Mouse (Mus musculus) hindbrain, postnatal 0 days (tissue): Measurements from ENCODE around the gene Kmo. TPM values are rescaled to one million over a fixed set of nuclear protein-coding genes. Genes with fewer than 3 reads are reported as not detected.

ENCODE experiments used
- ATAC-seq: fragments of 200-750 bp; cut with Nextera tagmentation; 2 replicates; pipeline ENCODE4 v1.8.0; 2017; ENCODE audit warnings: mild to moderate bottlenecking, moderate TSS enrichment, moderate library complexity
- DNase-seq: peaks from one replicate; pipeline ENCODE4 v3.0.0-alpha.2; 2015; ENCODE audit warnings: low spot score
- H3K27ac ChIP-seq: fragments of 300-500 bp; sonication (generic); 2 replicates; pipeline ENCODE4 v1.5.1; 2014; ENCODE audit warnings: mild to moderate bottlenecking
- H3K27me3 ChIP-seq: fragments of 300-500 bp; sonication (generic); 2 replicates; pipeline ENCODE4 v1.6.1; 2014; ENCODE audit warnings: low read length, mixed read lengths; ENCODE audit not compliant: insufficient read depth
- H3K36me3 ChIP-seq: fragments of 300-500 bp; sonication (generic); 2 replicates; pipeline ENCODE4 v1.6.1; 2014; ENCODE audit warnings: low read length, mixed read lengths; ENCODE audit not compliant: insufficient read depth
- H3K4me1 ChIP-seq: fragments of 300-500 bp; sonication (generic); 2 replicates; pipeline ENCODE4 v1.6.1; 2014; ENCODE audit warnings: antibody characterized with exemption, low read length, mixed read lengths; ENCODE audit not compliant: insufficient read depth
- H3K4me2 ChIP-seq: fragments of 300-500 bp; sonication (generic); 2 replicates; pipeline ENCODE4 v1.6.1; 2014; ENCODE audit warnings: low read depth, mild to moderate bottlenecking, low read length, moderate library complexity, mixed read lengths
- H3K4me3 ChIP-seq: fragments of 300-500 bp; sonication (generic); 2 replicates; pipeline ENCODE4 v1.5.1; 2014; ENCODE audit warnings: low read length
- H3K9ac ChIP-seq: fragments of 300-500 bp; sonication (generic); replicated peaks from 2 replicates; pipeline ENCODE4 v1.6.1; 2014; ENCODE audit warnings: mild to moderate bottlenecking, low read length, moderate library complexity, mixed read lengths
- H3K9me3 ChIP-seq: fragments of 300-500 bp; sonication (generic); 2 replicates; pipeline ENCODE4 v1.6.1; 2016; ENCODE audit warnings: low read length, mixed read lengths
- CTCF ChIP-seq: IDR thresholded peaks from 2 replicates; pipeline ENCODE4 v1.5.1; 2016; ENCODE audit warnings: antibody characterized with exemption, control low read depth, low read depth
- WGBS: fragments of 180-500 bp; shearing (Covaris S2); extraction: QIAGEN DNeasy Blood & Tissue Kit; methylation state at CpG from one replicate; pipeline ENCODE4 v1.1.7; 2014; 5-methylcytosine and 5-hydroxymethylcytosine counted together
- polyA plus RNA-seq: library from polyadenylated mRNA; unstranded; fragments of >200 nt; fragmentation: Nextera tagmentation; extraction: Ambion mirVana; gene quantifications from 2 replicates; pipeline ENCODE4 v1.2.1, GENCODE M21; 2015
- total RNA-seq: library from RNA; depleted of rRNA; stranded (reverse); fragments of >200 nt; gene quantifications from 2 replicates; pipeline ENCODE4 v1.2.3, GENCODE M21; 2014

Gene Kmo
- total and polyA plus RNA-seq, 2 experiments from 2014 or later, result 0.08 to 0.21 TPM

DNA sequence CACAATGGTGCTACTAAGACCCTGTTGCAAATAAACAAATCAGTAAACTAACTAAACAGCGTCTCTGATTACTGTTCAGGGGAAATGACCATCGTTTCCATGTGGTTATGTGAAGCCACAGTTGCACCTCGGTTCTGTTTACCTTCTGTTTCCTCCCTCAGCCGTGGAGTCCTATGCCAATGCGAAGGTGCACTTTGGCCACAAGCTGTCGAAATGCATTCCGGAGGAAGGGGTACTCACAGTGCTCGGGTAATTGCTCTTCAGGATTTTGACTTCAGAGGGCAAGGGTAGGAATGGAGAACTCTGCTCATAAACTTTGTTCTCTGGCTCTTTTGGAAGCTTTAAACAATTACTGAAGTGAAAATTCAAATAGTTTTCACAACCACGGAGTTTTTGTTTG lies 26.8 kb downstream of the Kmo start:
- no peak for DNase-seq
- Histone ChIP-seq H3K4me2 (no peak overlapping the region), H3K36me3 (no peaks in the 10 kb centered on the region), H3K9ac (no peak overlapping the region), H3K9me3 (no peaks in the 10 kb centered on the region), H3K4me1 (no peaks in the 10 kb centered on the region), H3K27me3 (no peaks in the 10 kb centered on the region), H3K27ac (no peak overlapping the region), H3K4me3 (no peak overlapping the region)
- WGBS, result 80% methylated on average over 9 of the region's 9 CpGs
- TF ChIP-seq CTCF, result no peak
- no peak for ATAC-seq

DNA sequence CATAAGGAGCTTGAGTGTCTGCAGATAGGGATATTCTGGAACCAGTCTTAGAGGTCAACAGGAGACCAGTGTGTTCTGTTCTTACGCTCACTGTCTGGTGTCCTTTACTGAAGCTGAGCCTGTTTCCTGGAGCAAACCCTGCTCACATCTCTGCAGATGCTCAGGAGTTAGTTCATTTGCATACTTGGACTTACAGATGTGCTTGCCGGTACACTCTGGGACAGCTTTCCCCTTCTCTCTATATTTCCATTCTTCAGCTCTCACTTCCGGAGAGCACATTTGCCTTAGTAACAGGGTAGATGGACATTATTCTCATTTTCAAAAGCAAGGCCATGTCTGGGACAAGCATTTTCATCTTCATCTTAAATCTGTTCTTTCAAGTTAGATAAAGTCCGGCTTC lies 28.4 kb downstream of the Kmo start:
- no peak overlapping the region for H3K4me2 ChIP-seq
- TF ChIP-seq CTCF, result no peak
- H3K9ac ChIP-seq, result no peak overlapping the region
- ATAC-seq (no peak), DNase-seq (no peak)
- H3K36me3 ChIP-seq, result no peaks in the 10 kb centered on the region
- H3K27ac ChIP-seq, result no peak overlapping the region
- no peaks in the 10 kb centered on the region for H3K9me3 ChIP-seq
- WGBS, result 95% methylated on average over 4 of the region's 4 CpGs
- no peaks in the 10 kb centered on the region for H3K27me3 ChIP-seq
- no peak overlapping the region for H3K4me3 ChIP-seq
- H3K4me1 ChIP-seq, result no peaks in the 10 kb centered on the region

DNA sequence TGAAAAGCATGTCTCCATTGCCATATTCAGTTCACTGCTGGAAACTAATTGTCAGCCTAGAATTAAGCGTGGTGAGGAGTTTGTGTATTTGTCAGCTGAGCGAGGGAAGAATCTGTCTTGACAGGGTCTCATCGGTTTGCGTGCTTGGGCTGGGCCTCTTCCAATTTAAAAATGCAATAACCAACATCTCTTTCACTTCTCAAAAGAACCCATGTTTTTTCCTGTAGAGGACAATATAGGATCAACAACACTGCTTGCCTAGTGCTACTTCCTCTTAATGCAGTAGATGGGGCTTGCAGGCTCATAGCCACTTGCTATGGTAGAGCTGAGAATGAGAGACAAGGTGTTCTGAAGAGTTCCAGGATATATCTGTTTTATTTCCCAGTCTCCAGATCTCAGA lies 39.7 kb downstream of the Kmo start:
- Histone ChIP-seq H3K27ac (no peak overlapping the region), H3K4me2 (no peak overlapping the region), H3K9ac (no peak overlapping the region), H3K36me3 (no peaks in the 10 kb centered on the region), H3K27me3 (no peaks in the 10 kb centered on the region), H3K4me3 (no peak overlapping the region), H3K4me1 (no peaks in the 10 kb centered on the region), H3K9me3 (no peaks in the 10 kb centered on the region)
- 93% methylated on average over 4 of the region's 4 CpGs for WGBS
- no peak for DNase-seq
- ATAC-seq, result no peak
- no peak for TF ChIP-seq CTCF

DNA sequence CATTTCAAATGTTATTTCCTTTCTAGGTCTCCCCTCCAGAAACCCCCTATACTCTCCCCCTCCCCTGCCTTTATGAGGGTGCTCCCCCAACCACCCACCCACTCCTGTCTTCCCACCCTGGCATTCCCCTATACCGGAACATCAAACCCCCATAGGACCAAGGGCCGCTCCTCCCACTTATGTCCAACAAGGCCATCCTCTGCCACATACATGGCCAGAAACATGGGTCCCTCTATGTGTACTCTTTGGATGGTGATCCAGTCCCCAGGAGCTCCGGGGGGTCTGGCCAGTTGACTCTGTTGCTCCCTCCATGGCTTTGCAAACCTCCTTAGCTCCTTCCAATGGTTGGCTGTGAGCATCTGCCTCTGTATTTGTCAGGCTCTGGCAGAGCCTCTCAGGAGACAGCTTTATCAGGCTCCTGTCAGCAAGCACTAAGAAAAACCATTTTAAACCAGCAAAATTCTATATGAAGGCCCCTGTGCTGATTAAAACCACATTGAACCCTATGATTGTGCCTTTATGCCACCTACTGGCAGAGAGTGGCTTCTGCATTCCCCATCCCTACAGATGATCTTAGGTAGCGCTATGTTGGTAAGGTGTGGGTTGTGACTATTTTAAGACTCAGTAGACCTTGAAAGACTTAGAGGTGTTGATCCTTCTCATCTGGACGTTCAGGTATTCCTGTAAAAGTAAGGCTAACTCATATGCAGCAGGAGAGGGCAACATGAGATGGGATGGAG lies 48.7 kb downstream of the Kmo start:
- no peak overlapping the region for H3K27ac ChIP-seq
- 73% methylated on average over 5 of the region's 5 CpGs for WGBS

DNA sequence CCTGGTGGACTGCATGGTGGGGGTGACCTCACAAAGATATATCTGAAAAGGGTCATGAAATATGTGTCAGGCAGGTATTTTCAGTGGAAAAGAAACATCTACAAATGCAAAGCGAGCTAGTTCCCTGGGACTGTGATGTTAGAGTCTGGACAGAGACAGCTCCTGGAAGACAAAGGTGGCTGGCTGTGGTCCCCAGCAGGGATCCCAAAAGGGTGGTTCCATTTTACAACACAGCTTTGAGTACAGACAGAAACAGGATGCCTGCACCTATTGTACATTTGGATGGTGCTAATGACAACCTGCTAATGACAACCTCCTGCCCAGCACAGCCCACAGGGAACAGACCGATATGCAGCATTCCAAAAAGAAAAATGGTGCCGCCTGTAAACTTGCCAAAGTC lies 49.3 kb downstream of the Kmo start:
- ATAC-seq (no peak), DNase-seq (no peak)
- no peaks in the 10 kb centered on the region for H3K27me3 ChIP-seq
- TF ChIP-seq CTCF, result no peak
- no peak overlapping the region for H3K4me2 ChIP-seq
- no peak overlapping the region for H3K27ac ChIP-seq
- no peaks in the 10 kb centered on the region for H3K9me3 ChIP-seq
- H3K36me3 ChIP-seq, result no peaks in the 10 kb centered on the region
- WGBS, result 74% methylated on average over 3 of the region's 3 CpGs
- no peak overlapping the region for H3K4me3 ChIP-seq
- H3K9ac ChIP-seq, result no peak overlapping the region
- no peaks in the 10 kb centered on the region for H3K4me1 ChIP-seq

More for the DNA sequence above, 48.7 kb downstream of the Kmo start:
- no peaks in the 10 kb centered on the region for H3K9me3 ChIP-seq
- ATAC-seq (0 out of 2 replicates have a peak, but pooled peaks have one; percentile 80), DNase-seq (peak; percentile 61)
- H3K36me3 ChIP-seq, result no peaks in the 10 kb centered on the region
- H3K9ac ChIP-seq, result no peak overlapping the region
- no peak overlapping the region for H3K4me2 ChIP-seq
- no peaks in the 10 kb centered on the region for H3K27me3 ChIP-seq
- peak; percentile 76 for TF ChIP-seq CTCF
- no peak overlapping the region for H3K4me3 ChIP-seq
- no peaks in the 10 kb centered on the region for H3K4me1 ChIP-seq

DNA sequence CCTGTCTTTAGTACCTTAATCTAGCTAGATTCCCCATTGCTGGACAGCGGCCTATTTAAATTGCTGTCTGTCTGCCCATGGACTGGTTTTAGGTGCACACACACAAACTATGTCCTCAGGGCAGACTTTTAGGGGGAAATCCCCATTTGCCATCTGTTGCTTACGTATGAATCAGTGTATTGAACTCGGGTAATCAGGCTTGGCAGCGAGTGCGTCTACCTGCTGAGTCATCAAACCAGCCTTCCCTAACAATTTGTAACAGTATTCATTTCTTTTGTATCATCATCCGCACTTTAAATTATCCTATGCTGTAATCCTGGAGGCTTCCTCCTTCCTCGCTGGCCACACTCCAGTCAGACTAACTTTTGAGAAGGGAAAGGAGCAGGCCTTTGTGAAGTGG lies 49.9 kb downstream of the Kmo start:
- Histone ChIP-seq H3K4me1 (no peaks in the 10 kb centered on the region), H3K36me3 (no peaks in the 10 kb centered on the region), H3K27me3 (no peaks in the 10 kb centered on the region), H3K27ac (no peak overlapping the region), H3K4me3 (no peak overlapping the region), H3K4me2 (no peak overlapping the region), H3K9me3 (no peaks in the 10 kb centered on the region), H3K9ac (no peak overlapping the region)
- TF ChIP-seq CTCF, result no peak
- ATAC-seq (no peak), DNase-seq (no peak)
- 57% methylated on average over 7 of the region's 7 CpGs for WGBS

DNA sequence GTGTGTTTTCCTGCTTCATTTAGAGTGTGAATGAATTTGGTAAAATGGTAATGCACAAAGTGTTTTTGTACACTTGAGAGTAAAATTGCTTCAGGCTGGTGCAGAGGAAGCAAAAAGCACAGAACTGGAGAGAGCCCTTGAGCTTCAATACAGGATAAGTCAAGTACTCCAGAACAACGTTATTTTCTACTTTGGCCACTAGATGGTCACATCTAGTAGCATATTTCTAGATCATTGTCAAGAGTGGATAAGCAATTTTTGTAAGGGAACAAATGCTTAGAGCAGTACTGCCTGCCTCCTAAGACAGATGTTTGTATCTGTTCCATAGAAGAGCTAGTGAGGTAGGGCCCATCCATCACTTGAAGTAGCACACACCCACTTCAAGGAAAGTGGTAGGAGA lies 51.4 kb downstream of the Kmo start:
- H3K27ac ChIP-seq, result no peak overlapping the region
- H3K4me1 ChIP-seq, result no peaks in the 10 kb centered on the region
- H3K4me2 ChIP-seq, result no peak overlapping the region
- TF ChIP-seq CTCF, result peak; percentile 64
- H3K9me3 ChIP-seq, result no peaks in the 10 kb centered on the region
- peak; percentile 57 for DNase-seq
- H3K27me3 ChIP-seq, result no peaks in the 10 kb centered on the region
- no peak overlapping the region for H3K4me3 ChIP-seq
- H3K9ac ChIP-seq, result no peak overlapping the region
- no peak for ATAC-seq
- 32% methylated on average over 1 of the region's 1 CpGs for WGBS
- no peaks in the 10 kb centered on the region for H3K36me3 ChIP-seq
